Mouse (Mus musculus): ENCODE data around the gene Gpc1. TPM values are rescaled to one million over a fixed set of nuclear protein-coding genes. Genes with fewer than 3 reads are reported as not detected.

Gene Gpc1
- polyA plus RNA-seq (2015; fragmentation: Nextera tagmentation; extraction: Ambion mirVana) = 70.4 and 72.7 TPM in 2 replicates

DNA sequence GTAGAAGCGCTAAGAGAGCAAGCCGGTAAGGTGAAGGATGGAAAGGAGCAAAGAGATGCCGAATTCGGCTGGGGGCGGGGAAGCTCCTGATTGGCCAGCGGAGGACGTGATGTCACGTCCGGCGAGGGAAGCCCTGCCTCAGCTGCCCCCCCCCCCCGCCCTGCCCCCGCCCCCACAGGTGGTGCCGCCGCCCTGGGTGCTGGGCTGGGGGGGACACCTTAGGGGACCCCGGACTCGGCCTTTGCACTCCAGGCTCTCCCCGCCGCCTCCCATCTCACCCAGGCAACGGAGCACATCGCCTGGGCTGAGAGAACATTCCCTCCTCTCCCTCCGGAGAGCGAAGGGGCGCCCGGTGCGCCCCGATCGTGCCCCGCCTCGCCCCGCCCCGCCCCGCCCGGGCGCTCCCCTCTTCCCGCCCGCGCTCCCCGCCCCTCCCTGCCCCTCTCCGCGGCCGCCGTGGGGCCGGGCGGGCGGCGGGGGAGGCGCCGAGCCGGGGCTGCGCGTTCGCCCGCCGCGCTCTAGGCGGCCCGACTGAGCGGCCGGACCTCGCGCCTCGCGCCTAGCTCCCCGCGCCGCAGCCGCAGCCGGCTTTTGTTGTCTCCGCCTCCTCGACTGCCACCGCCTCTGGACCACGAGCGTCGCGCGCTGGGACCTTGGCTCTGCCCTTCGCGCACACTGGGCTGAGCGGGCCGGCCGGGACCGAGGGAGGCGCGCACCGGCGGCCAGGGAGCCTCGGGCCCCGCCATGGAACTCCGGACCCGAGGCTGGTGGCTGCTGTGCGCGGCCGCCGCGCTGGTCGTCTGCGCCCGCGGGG is at the start of gene Gpc1:
Gene Gpc1, plus strand, starts transcription at position 458 of the 814 bp plus-strand sequence.
- H3K4me1 ChIP-seq (replicated peaks; ENCODE audit: control insufficient read depth, insufficient read depth, low read length) = peaks cover 37% of the 10 kb centered on the region
- under 1% methylated on average over 48 of the region's 99 CpGs for WGBS
- no peaks in the 10 kb centered on the region for H3K36me3 ChIP-seq (ENCODE audit: control insufficient read depth, insufficient read depth)
- H3K4me2 ChIP-seq (ENCODE audit: low read length) = peak within 1 kb of the TSS; percentile 82
- H3K27ac ChIP-seq (ENCODE audit: low read length) = peak within 1 kb of the TSS; percentile 92
- peak within 1 kb of the TSS; percentile 96 for H3K9ac ChIP-seq (replicated peaks; ENCODE audit: low read depth, low read length)
- H3K27me3 ChIP-seq (replicated peaks; ENCODE audit: control insufficient read depth, insufficient read depth, low read length) = no peaks in the 10 kb centered on the region
- peak within 1 kb of the TSS; percentile 54 for H3K4me3 ChIP-seq (replicated peaks; ENCODE audit: low read length)
- peak; percentile 78 for ATAC-seq
- H3K9me3 ChIP-seq (ENCODE audit: control insufficient read depth, low read length) = no peaks in the 10 kb centered on the region

DNA sequence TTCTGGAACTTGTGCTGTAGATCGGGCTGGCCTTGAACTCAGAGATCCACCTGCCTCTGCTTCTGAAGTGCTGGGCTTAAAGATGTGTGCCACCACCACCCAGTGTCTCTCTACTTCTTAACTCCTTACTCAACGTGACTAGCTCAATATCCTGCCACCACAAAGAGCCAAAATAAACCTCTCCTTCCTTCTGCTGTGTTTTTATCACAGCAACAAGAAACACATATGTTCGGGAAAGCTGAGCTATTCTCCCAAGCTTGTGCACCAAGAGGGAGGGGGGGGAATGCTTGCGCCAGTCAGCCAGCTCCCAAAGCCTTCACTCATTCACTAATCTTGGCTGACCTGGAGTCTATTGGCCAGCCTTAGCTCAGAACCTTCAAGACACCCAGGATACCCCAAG is 49.6 kb upstream of the Gpc1 start:
- Histone ChIP-seq H3K4me1 (replicated peaks; ENCODE audit: control insufficient read depth, insufficient read depth, low read length) (no peaks in the 10 kb centered on the region), H3K9me3 (ENCODE audit: control insufficient read depth, low read length) (no peaks in the 10 kb centered on the region), H3K4me3 (replicated peaks; ENCODE audit: low read length) (no peak overlapping the region), H3K4me2 (ENCODE audit: low read length) (no peak overlapping the region), H3K27ac (ENCODE audit: low read length) (no peak overlapping the region), H3K9ac (replicated peaks; ENCODE audit: low read depth, low read length) (no peak overlapping the region), H3K27me3 (replicated peaks; ENCODE audit: control insufficient read depth, insufficient read depth, low read length) (no peaks in the 10 kb centered on the region), H3K36me3 (ENCODE audit: control insufficient read depth, insufficient read depth) (no peaks in the 10 kb centered on the region)
- peak; percentile 31; the same call in 1 of the 2 replicates for ATAC-seq
- 73% methylated on average over 4 of the region's 4 CpGs for WGBS

DNA sequence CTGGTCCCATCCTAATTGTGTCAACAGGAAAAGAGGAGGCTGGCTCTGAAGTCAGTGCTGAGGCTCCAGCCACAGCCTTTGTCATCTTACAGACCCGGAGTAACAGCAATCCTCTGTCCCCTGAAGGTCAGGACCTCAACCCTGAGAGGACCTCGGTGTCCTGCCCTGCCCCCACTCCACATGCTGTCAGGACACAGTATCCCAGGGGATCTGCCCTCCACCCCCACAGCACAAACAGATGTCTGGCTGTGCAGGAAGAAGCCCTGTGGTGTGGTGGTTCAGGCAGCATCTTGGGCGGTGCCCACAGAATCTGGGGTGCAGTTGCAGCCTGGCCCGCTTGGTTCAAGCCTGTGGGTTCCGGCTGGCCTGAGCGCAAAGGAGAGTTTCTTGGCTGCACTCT is 48.9 kb upstream of the Gpc1 start:
- H3K27me3 ChIP-seq (replicated peaks; ENCODE audit: control insufficient read depth, insufficient read depth, low read length) = no peaks in the 10 kb centered on the region
- H3K27ac ChIP-seq (ENCODE audit: low read length) = no peak overlapping the region
- H3K9ac ChIP-seq (replicated peaks; ENCODE audit: low read depth, low read length) = no peak overlapping the region
- ATAC-seq = no peak
- no peak overlapping the region for H3K4me3 ChIP-seq (replicated peaks; ENCODE audit: low read length)
- no peaks in the 10 kb centered on the region for H3K9me3 ChIP-seq (ENCODE audit: control insufficient read depth, low read length)
- H3K4me2 ChIP-seq (ENCODE audit: low read length) = no peak overlapping the region
- H3K4me1 ChIP-seq (replicated peaks; ENCODE audit: control insufficient read depth, insufficient read depth, low read length) = no peaks in the 10 kb centered on the region
- H3K36me3 ChIP-seq (ENCODE audit: control insufficient read depth, insufficient read depth) = no peaks in the 10 kb centered on the region
- 82% methylated on average over 6 of the region's 6 CpGs for WGBS

DNA sequence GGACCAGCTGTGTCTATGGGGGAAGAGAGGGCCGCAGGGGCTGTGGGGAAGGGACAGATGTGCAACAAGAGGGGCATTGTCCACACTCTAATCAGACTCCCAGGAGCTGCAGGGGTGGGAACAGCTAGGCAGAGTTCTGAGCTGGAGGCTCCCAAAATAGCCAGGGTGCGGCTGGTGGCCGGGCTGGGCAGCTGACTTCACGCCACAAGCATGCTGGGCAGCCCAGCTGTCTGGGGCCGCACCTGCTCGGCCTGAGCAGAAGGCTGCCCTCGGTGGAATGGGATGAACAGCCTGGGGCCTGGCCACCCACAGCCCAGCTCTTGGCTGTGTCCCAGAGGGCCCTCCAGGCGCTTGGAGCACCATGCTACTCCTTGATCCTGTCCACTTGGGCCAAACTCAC is 44.2 kb upstream of the Gpc1 start:
- H3K9ac ChIP-seq (replicated peaks; ENCODE audit: low read depth, low read length) = no peak overlapping the region
- H3K36me3 ChIP-seq (ENCODE audit: control insufficient read depth, insufficient read depth) = no peaks in the 10 kb centered on the region
- H3K27me3 ChIP-seq (replicated peaks; ENCODE audit: control insufficient read depth, insufficient read depth, low read length) = no peaks in the 10 kb centered on the region
- ATAC-seq = no peak
- H3K27ac ChIP-seq (ENCODE audit: low read length) = no peak overlapping the region
- 67% methylated on average over 8 of the region's 8 CpGs for WGBS
- H3K4me3 ChIP-seq (replicated peaks; ENCODE audit: low read length) = no peak overlapping the region
- H3K4me2 ChIP-seq (ENCODE audit: low read length) = no peak overlapping the region
- no peaks in the 10 kb centered on the region for H3K9me3 ChIP-seq (ENCODE audit: control insufficient read depth, low read length)
- peaks cover 11% of the 10 kb centered on the region for H3K4me1 ChIP-seq (replicated peaks; ENCODE audit: control insufficient read depth, insufficient read depth, low read length)

DNA sequence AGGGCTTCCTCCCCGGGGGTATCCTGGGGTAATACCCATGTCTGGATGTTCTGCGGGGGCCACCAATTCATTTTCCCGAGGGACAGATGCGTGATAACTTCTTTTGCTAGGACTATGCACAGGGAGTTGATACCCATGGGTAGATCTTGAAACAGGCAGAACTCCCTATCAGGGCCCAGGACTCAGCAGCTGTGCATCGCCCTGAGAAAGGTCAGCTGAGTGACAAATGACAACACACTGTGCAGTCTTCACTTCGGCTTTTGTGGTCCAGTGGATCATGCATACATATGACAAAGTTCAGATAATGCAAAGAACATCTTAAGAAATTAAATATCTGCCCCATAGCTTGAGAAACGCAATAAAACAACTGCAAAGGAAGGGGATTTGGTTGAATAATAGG is 43.4 kb upstream of the Gpc1 start:
- H3K36me3 ChIP-seq (ENCODE audit: control insufficient read depth, insufficient read depth) = no peaks in the 10 kb centered on the region
- H3K27me3 ChIP-seq (replicated peaks; ENCODE audit: control insufficient read depth, insufficient read depth, low read length) = no peaks in the 10 kb centered on the region
- no peak for ATAC-seq
- 90% methylated on average over 7 of the region's 7 CpGs for WGBS
- H3K4me1 ChIP-seq (replicated peaks; ENCODE audit: control insufficient read depth, insufficient read depth, low read length) = peaks cover 11% of the 10 kb centered on the region
- H3K9me3 ChIP-seq (ENCODE audit: control insufficient read depth, low read length) = no peaks in the 10 kb centered on the region
- no peak overlapping the region for H3K4me2 ChIP-seq (ENCODE audit: low read length)
- no peak overlapping the region for H3K4me3 ChIP-seq (replicated peaks; ENCODE audit: low read length)
- no peak overlapping the region for H3K27ac ChIP-seq (ENCODE audit: low read length)
- no peak overlapping the region for H3K9ac ChIP-seq (replicated peaks; ENCODE audit: low read depth, low read length)

DNA sequence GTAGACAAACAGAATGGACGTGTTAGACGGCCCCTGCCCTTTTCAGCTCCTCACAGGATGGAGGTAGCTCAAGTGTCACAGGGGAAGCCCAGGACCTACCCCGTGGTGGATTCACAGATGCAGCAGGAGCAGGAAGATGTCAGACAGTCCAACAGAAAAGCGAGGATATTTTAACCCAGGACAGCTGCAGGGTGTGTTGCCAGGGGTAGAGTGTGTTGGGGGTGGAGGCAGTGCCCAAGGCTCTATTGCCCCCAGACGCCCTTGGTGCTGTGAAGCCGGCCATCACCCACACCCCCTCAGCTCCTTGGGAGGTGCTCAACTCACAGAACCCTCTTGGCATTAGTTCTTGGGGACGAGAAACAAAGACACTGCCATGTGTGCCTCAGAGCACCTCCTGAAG is 40.8 kb upstream of the Gpc1 start:
- peaks cover 11% of the 10 kb centered on the region for H3K4me1 ChIP-seq (replicated peaks; ENCODE audit: control insufficient read depth, insufficient read depth, low read length)
- no peaks in the 10 kb centered on the region for H3K9me3 ChIP-seq (ENCODE audit: control insufficient read depth, low read length)
- H3K9ac ChIP-seq (replicated peaks; ENCODE audit: low read depth, low read length) = no peak overlapping the region; the same call in 1 of the 2 replicates
- no peak overlapping the region for H3K27ac ChIP-seq (ENCODE audit: low read length)
- peak overlapping the region; percentile 18 for H3K4me2 ChIP-seq (ENCODE audit: low read length)
- no peak overlapping the region; the same call in 1 of the 2 replicates for H3K4me3 ChIP-seq (replicated peaks; ENCODE audit: low read length)
- WGBS = 25% methylated on average over 7 of the region's 7 CpGs
- no peaks in the 10 kb centered on the region for H3K27me3 ChIP-seq (replicated peaks; ENCODE audit: control insufficient read depth, insufficient read depth, low read length)
- no peak; the same call in 1 of the 2 replicates for ATAC-seq
- no peaks in the 10 kb centered on the region for H3K36me3 ChIP-seq (ENCODE audit: control insufficient read depth, insufficient read depth)

DNA sequence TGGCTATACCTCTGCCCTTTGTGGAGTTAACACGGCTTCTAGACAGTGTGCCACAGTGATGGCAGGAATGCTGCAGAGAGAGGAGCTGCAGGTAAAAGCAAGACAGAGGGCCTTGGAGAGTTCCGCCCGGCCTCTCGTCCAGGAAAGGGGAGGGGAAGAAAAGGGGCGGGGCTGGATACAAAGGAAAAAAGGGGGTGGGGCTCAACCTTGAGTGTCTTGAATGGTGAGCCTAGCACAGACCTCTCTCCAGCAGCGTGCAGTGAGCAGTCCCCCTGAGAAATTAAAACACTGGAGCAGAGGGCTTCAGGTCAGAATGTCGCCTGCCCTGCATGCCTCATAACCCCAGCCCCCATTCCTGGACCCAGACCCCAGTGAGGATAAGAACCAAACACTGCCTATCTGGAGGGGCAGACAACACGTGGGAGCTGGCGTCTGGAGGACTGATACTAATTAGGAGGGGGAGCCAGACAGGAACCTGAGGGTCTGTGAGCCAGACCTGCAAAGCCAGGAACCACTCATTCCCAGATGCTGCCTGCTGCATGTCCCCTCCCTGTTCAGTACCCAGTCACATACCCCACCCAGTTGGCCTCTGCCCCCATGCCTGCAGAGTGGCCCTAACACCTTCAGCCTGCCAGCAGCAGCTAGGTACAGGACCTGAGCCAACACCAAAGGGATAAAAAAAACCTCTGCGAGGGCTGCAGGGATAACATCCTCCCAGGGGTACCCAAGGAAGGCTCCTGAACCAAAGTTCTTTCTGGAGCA is 40.2 kb upstream of the Gpc1 start:
- H3K27ac ChIP-seq (ENCODE audit: low read length) = no peak overlapping the region
- H3K4me1 ChIP-seq (replicated peaks; ENCODE audit: control insufficient read depth, insufficient read depth, low read length) = peaks cover 11% of the 10 kb centered on the region
- no peaks in the 10 kb centered on the region for H3K9me3 ChIP-seq (ENCODE audit: control insufficient read depth, low read length)
- 4% methylated on average over 10 of the region's 10 CpGs for WGBS
- no peaks in the 10 kb centered on the region for H3K36me3 ChIP-seq (ENCODE audit: control insufficient read depth, insufficient read depth)
- peak overlapping the region; percentile 18 for H3K4me2 ChIP-seq (ENCODE audit: low read length)
- no peak overlapping the region; the same call in 1 of the 2 replicates for H3K4me3 ChIP-seq (replicated peaks; ENCODE audit: low read length)
- H3K27me3 ChIP-seq (replicated peaks; ENCODE audit: control insufficient read depth, insufficient read depth, low read length) = no peaks in the 10 kb centered on the region
- peak overlapping the region; percentile 45 for H3K9ac ChIP-seq (replicated peaks; ENCODE audit: low read depth, low read length)
- ATAC-seq = peak; percentile 70

DNA sequence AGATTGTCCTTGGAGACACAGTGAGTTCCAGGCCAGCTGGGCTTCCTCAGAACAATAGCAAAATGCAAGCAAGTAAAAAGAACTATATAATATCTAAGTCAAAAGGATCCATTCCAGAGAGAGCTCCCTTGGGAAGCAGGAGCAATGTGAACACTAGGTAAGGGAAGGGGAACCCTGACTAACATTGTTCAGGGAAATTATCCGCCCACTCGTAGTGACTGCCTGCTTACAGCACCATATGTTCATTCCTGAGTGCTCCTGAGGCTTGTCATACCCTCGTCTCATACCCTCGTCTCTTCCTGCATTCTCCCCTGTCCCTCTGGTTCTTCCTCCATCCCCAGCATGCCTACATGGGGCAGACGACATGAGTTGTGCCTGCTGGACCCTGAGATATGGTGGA is 37.7 kb upstream of the Gpc1 start:
- H3K27me3 ChIP-seq (replicated peaks; ENCODE audit: control insufficient read depth, insufficient read depth, low read length) = no peaks in the 10 kb centered on the region
- H3K4me2 ChIP-seq (ENCODE audit: low read length) = no peak overlapping the region
- H3K9me3 ChIP-seq (ENCODE audit: control insufficient read depth, low read length) = no peaks in the 10 kb centered on the region
- H3K4me3 ChIP-seq (replicated peaks; ENCODE audit: low read length) = no peak overlapping the region
- H3K9ac ChIP-seq (replicated peaks; ENCODE audit: low read depth, low read length) = no peak overlapping the region
- H3K4me1 ChIP-seq (replicated peaks; ENCODE audit: control insufficient read depth, insufficient read depth, low read length) = peaks cover 11% of the 10 kb centered on the region
- H3K36me3 ChIP-seq (ENCODE audit: control insufficient read depth, insufficient read depth) = no peaks in the 10 kb centered on the region
- no peak for ATAC-seq
- no peak overlapping the region for H3K27ac ChIP-seq (ENCODE audit: low read length)
- 62% methylated on average over 5 of the region's 5 CpGs for WGBS

DNA sequence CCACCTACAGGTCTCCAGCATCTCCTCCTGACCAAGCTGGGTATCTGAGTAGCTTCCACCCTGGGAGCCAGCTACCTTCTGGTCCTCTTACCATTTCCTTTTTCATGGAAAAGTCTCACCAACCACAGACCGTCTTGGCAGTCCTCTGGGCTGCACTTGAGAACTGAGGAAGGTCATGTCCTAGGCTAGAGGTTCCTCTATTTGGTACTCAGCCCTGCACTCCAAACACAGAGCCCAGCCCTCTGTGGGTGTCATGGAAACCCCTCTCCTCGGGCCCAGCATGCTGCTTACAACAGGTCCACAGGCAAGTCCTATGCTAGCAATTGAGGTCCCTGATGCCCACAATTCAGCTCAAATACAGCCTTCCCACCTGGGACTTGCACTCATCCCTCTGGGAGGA is 33.0 kb upstream of the Gpc1 start:
- no peak overlapping the region for H3K9ac ChIP-seq (replicated peaks; ENCODE audit: low read depth, low read length)
- WGBS = 79% methylated on average over 2 of the region's 2 CpGs
- H3K27me3 ChIP-seq (replicated peaks; ENCODE audit: control insufficient read depth, insufficient read depth, low read length) = no peaks in the 10 kb centered on the region
- no peak for ATAC-seq
- no peaks in the 10 kb centered on the region for H3K4me1 ChIP-seq (replicated peaks; ENCODE audit: control insufficient read depth, insufficient read depth, low read length)
- H3K27ac ChIP-seq (ENCODE audit: low read length) = no peak overlapping the region
- H3K36me3 ChIP-seq (ENCODE audit: control insufficient read depth, insufficient read depth) = no peaks in the 10 kb centered on the region
- no peak overlapping the region for H3K4me3 ChIP-seq (replicated peaks; ENCODE audit: low read length)
- H3K4me2 ChIP-seq (ENCODE audit: low read length) = no peak overlapping the region
- no peaks in the 10 kb centered on the region for H3K9me3 ChIP-seq (ENCODE audit: control insufficient read depth, low read length)

Measured in forebrain, embryonic 16.5 days (tissue).